Mouse (Mus musculus) WW6 (cell line): Measurements from ENCODE around the gene Msln.

Experiments used
- DNase-seq: peaks from one replicate; pipeline ENCODE4 v3.0.0-alpha.2; 2013; ENCODE audit warnings: low read depth, low spot score

Gene Msln

GRCm38 (mm10) chr17:25725264-25725663 is 28.9 kb downstream of the Msln start:
- DNase-seq = no peak

DNA sequence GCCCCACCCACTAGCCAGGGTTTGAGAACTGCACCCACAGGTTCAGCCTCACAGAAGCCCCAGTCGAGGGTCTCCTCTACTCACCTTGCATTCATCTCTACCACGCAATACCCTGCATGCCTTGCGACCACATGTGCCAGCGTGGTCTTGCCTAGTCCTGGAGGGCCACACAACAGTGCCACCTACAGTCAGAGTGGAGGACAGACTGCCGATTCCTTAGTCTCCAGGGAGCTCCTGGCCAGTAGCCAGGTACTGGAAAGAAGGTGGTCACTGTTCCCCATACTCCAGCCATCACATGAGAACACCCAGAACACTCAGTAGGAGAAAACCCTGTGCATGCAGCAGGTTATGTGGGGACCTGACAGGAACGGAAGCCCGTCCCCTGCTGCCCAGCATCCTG is 30.3 kb downstream of the Msln start:
- no peak for DNase-seq

DNA sequence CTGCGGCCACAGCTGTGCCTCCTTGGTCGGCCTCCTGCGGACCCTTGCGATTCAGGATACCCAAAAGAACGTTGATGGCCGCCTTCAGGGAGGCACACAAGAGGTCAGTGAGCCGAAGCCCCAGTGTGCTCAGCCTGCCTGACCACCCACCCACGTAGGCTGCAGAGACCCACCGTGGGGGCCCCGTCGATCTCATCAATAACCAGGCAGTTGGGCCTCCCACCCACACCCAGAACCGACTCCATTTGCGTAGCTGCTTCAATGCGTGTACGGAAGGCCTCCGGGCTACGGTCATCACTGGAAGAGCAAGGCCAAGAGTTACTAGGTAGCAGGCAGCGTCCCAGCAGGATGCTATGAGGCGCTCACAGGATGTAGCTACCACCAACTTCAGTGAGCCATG is 30.7 kb downstream of the Msln start:
- DNase-seq = no peak

GRCm38 (mm10) chr17:25721476-25721875 is 32.7 kb downstream of the Msln start:
- no peak for DNase-seq

DNA sequence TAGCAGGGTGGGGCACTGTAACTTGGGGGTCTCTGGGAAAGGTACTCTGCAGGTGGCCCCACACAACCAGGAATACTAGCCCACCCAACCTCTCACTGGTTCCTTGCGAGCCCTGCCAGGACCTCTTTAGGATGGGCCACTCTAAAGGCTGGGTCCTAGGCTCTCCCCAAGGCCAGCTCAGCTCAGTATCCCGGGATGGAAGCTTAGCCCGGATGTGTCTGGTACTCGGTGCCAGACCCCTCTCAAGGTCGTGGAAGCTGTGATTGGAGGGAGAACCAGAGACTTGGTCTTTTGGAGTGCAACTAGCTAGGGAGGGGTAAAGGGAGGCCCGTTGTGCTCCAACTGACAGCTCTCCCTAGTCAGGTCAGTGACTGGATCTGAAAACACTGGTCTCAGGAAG is 36.5 kb downstream of the Msln start:
- DNase-seq = no peak

- DNase-seq = no peak
These were observed 37.2 kb downstream of the Msln start, which contains the start of gene Gng13 for GRCm38 (mm10) chr17:25716711-25717637. Gng13 (plus strand) TSS chr17:25717171.

GRCm38 (mm10) chr17:25716130-25716529 is 38.0 kb downstream of the Msln start:
- DNase-seq = no peak

- no peak for DNase-seq
These were observed 38.6 kb downstream of the Msln start for GRCm38 (mm10) chr17:25715627-25716026.

DNA sequence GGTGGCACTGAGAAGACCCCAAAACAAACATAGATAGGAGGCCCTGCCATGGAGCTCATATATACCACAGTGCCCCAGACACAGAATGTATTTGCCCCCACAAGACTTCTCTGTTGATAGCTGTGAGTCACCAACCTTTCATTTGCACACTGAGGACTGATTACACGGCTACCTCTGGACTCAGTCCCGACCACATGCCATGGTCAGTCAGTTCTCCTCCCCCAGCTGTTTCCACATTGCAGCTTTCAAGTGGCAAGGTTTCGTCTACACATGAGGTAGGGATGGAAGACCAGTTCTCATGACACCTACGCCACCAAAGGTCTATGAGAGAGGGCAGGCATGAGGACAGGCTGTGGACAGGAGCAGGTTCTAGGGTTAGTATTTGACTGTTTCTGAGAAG is 43.0 kb downstream of the Msln start:
- DNase-seq = no peak

DNA sequence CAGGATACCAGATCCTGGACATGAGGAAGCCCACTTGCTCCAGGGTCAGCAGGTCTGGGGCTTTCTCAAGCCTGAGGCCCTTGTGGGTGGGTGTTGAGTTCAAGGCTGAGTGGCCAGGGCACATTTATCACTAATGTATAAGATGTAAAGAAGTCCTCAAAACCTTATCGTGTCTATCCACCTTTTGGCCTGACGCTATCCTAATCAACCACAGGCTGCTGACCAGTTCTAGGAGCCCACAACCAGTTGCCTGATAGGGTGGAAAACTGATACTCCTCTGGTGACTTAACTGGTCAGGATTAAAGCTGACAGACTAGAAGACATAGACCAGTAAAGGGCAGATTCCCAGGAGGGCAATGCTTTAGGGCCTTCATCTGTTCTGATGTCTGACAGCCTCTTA is 44.2 kb downstream of the Msln start:
- DNase-seq = no peak

GRCm38 (mm10) chr17:25700863-25701496 is 53.2 kb downstream of the Msln start:
- no peak for DNase-seq
